Mouse (Mus musculus) cerebellum, adult 9-11 months (tissue): ENCODE data around the gene Ppm1a.

ENCODE experiments used
- DNase-seq: peaks from one replicate; pipeline ENCODE4 v3.0.0; 2022

The Ppm1a gene

DNA sequence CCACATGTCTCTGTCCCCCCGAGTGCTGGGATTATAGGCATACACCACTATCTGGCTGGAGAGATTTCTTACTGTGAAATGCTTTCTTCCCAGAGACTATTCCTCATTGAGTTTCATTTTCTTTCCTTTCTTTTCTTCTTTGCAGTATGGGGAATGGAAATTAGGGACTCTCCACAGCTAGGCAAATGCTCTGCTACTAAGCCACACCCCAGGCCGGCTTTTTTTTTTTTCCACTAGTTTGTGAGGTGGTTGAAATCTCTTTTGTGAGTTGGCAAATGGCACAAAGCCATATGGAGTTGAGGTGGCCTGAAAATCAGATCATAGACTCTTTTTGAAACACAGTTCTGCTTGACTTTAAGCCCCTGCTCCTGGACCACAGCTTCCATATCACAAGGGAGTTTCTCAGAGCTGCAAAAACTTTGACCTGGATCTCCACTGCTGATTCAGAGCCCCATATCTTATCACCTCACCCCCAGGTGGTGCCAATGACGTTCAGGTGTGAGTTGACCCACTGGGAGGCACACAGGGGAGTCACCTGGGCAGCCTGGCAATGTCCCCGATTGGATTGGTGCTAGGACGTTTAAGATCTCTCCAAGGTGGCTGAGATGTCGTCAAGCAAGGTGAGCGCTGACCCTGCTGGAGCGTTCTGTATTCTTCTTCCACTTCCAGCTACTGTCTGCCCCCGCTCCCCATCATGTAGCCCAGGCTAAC lies 71.7 kb downstream of the Ppm1a start:
- DNase-seq: no peak

DNA sequence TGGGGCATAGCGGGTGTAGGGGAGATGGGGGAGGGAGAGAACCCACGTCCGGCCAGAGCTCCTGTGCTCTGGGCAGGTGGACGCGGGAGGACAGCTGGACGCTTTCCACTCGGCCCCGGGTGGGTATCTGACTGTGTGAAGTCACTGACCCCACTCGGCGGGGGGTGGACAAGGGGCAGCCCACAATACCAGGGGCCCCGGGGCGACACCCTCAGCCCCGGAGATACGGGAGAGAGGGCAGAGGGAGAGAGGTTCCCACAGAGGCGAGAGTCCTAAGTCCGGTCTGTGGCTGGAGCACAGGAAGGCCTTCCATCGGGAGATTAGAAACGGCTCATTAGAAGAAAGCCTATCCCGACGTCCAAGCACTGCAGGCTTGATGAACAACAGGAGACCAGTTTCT lies 72.5 kb downstream of the Ppm1a start:
- no peak for DNase-seq

DNA sequence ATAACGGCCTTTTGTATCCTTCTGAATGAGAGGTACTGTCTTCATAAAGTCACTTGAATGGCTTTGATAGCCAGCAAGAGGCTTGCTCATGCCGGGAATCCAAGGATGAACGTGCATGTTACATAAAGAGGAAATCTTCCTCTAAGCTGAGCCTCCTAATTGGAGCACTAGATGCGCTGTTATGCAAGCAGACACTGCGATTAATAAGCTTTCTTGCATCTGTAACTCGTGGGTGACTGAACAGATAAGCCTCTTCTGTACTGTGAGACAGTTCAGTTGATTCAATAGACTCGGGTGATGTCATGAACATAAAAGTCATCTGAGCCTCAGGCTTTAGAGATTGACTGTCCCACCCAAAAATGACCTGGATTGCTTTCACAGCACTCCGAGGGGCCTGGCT lies 73.1 kb downstream of the Ppm1a start:
- DNase-seq: no peak

DNA sequence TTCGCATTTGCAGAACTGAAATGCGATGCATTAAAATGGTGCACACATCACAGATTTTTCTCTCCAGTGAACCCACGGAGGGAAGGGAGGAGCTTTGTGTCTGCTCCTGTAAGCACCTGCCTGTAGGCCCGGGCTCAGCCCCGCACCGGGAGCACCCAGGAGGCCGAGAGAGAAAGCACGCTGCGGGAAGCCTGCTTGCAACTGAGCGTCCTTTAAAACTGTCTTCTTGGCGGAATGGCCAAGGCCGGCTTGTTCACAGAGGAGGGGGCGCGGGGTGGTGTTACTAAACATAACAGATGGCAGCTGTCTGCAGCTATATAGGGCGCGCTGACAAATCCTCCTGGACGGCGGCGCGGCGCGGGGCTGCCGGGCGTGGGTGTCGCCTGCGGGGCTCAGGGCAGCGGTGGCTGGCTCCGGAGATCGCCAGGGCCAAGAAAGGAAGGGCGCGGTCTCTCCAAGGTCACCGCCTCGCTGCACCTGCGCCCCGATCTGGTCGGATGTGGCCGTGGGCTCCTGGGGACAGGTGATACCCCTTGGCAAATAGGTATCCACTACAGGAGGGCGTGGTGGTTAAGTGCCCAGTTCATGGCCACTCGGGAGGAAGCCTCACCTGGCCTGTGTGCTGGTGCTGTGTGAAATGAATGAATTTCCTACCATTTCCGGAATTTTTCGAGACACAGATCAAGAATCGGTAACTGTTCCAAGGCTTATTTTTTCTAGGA lies 74.6 kb downstream of the Ppm1a start:
- DNase-seq: peak; percentile 62

DNA sequence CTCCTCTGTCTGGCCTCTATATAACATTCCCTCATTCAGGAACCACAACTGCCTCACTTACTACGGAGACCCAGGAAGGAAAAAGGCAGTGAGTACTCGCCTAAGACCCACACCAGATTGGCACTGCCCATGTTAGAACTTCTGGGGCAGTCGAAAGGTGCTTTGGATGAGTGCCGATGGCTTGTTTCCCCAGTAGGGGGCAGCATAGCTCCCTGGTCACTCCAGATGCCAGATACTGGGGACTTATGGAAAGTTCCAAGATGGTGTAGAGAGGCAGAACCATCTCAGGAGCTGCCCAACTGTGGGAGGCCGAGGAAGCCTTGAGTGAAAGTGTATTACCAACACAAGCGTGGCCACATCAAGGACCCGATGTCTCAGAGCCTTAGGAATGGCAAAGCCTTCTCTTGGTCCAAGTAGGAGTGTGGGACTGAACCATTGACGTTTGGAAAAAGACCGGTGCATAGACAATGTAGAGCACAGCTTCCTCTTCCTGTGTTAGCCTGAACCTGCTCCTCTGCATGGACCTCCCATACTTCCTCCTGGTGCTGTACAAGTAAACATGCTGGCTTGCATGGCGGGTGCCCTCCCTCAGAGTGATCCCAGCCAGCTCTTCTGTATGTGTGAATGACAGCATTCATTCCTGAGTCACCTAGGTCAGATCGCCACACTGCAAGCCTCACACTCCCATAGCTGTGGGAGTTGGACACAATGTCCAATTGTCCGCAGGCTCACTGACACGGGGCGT lies 77.7 kb downstream of the Ppm1a start:
- no peak for DNase-seq

DNA sequence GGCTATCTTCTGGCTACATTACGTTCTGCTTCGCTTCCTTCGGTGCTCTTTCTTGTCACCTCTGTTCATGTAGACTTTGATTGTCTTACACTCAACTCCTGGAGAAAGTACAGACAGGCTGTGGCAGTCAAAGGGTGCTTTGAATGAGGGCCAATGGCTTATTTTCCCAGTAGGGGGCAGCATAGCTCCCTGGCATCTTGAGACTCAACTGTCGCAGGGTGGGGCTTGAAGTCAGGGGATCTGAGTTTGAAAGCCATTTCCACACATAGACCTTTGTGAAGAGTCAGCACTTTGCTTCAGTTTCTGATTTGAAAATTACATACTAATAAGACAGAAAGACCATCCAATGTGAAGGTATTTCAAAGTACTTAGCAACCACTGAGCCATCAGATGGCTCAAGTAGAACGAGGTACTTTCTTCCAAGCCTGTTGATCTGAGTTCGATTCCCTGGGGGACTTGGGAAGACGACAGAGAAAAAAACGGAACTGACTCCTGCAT lies 78.3 kb downstream of the Ppm1a start:
- no peak for DNase-seq

DNA sequence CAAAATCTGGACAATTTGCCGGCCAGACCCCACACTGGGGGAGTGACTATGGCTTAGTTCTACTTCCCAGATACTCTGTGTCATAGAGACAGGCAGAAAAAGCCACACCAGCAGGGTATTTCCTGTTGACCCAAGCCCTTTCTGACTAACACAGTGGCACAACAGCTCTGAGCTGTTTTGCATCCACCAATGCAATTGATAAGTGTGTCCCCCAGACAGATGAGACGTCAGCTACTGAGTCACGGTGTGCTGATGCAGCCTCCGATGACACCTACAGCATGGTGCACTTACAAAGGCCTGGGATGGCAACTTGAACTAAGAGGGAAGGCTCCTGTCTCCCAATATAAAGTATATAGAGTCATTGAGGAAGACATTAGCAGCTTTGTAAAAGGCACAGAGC lies 80.0 kb downstream of the Ppm1a start:
- DNase-seq: no peak

DNA sequence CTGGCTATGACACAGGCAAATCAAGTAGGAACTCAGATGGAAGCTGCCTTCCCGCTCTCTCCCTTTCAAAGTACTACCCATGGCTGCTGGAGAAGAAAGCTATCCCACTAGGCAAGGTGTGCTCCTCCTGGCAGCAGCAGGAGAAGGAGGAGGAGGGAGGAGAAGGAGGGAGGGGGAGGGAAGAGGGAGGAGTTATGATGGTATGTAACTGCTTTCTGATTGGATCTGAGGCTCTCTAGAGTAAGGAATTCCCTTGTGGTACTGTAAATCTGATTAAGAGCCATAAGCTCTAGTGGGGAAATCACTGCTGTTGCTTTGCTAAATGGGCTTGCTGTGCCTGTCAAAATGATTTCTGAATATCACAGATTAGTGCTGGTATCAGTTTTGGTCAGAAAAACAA lies 84.2 kb downstream of the Ppm1a start:
- no peak for DNase-seq

DNA sequence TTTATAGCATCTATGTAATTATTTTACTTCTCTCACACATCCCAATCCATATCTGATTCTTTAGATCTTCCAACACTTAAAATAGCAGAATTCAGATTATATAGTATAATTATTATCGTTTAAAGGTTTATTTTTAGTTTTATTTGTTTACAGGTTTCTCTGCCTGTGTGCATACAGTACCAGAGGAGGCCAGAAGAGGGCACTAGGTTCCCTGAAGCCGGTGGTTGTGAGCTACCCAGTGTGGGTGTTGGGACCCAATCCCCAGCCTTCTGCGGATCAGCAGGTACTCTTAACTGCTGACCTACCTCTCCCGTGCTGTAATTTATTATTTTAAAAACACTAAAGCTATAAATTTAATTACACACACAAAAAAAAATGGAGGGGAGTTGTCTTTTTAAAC lies 85.9 kb downstream of the Ppm1a start:
- no peak for DNase-seq

DNA sequence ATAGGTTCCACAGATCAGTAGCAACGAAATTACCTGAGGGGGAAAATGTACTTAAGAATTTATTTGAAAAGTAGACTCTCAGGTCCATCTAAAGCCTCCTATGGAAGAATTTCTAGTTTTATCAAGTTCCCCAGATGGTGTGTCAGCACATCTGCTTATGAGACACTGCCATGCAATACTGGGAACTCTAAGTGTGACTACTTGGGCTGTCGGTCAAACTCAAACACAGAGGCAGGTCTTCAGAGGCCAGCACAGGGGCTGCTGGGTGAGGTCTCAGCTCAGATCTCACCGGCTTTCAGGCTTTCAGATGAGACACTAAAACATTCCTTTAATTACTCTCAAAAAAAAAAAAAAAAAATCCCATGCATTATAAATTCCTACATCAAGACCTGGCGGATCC lies 86.3 kb downstream of the Ppm1a start:
- DNase-seq: no peak

DNA sequence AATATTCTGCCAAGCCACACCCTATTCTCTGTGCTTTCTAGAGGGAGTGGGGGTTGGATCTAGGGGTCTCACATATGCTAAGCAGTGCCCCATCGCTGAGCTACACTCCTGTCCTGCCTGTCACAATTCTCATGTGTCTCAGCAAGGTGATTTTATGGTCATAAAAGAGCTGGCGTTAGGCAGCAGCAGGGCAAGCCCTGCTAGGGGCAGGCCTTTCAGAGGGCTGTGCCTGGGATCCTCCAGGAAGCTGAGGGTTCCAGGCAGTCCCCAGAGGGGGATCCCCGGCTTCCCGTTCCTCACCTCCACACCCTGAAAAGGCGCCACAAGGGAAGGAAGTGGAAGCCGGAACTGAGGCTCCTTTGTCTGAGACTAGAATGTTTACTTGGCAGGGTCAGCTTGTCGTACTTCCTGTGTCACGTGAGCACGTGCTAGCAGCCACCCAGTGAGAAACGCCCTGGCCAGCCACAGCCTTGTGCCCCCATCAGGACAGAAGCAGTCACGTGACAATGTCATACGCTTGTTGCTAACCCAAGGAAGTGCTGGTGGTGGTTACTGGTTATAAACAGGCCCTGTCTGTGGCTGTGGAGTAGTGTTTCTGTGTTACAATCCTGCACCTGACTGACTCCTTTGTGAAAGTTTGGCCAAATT lies 86.8 kb downstream of the Ppm1a start:
- no peak for DNase-seq

DNA sequence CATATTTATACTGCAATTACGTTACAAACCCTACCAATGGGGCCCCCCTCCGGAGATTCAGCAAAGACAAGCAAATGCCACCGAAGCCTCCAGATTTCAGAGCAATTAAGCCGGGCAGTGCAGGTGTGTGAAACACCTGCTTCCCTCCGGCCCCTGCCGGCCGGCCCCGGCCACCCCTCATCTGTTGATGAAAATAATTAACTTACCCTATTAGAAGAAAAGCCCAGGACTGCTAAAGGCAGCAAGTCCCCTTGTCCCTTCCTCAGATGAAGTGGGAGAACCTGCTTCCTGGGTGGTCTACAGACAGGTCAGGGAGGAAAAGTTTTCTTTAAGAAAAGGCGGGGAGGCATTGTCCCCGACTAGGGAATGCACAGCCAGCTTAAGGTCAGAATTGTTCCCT lies 88.7 kb downstream of the Ppm1a start:
- DNase-seq: no peak

DNA sequence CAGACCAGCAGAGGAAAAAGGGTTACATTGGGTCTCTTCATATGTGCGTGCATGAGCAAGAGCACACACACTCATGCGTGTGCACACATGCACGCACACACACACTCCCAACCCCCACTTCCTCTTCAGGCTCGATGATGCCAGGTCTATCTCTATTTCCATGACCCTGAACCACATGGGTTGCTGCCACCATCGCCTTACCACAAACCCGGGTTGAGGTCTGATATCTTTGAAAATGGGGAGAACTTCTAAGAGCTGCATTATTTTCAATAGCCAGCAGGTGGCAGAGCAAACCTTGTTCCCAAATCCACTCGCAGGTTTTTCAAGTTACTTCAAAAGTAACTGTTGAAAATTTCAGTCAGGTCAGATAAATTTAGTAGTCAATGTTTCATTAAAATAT lies 90.5 kb downstream of the Ppm1a start:
- peak; percentile 5 for DNase-seq
